Mouse (Mus musculus) embryonic fibroblast, embryonic 13.5 days (primary cell): ENCODE data around the gene Serping1.

Experiments
- CTCF ChIP-seq: IDR thresholded peaks from 2 replicates; pipeline ENCODE4 v1.5.1; 2011; ENCODE audit warnings: mild to moderate bottlenecking, control low read depth, low read length, moderate library complexity, borderline replicate concordance; ENCODE audit not compliant: insufficient read depth
- POLR2A ChIP-seq: IDR thresholded peaks from 2 replicates; pipeline ENCODE4 v1.6.1; 2011; ENCODE audit warnings: low read depth, mild to moderate bottlenecking, control low read depth, low read length, moderate library complexity

GRCm38 (mm10) chr2:84774751-84775150, 493 bp downstream of the Serping1 start:
- TF ChIP-seq POLR2A (peak; percentile 27), CTCF (no peak)
